Mouse (Mus musculus): ENCODE results near the gene Kcp.

- TF ChIP-seq CTCF (IDR thresholded peaks at IDR 0.05; ENCODE audit: extremely low read depth, insufficient read depth, insufficient read length, insufficient replicate concordance) (no peak), POLR2A (IDR thresholded peaks at IDR 0.05; ENCODE audit: low read depth, low read length) (no peak)
Measured at GRCm38 (mm10) chr6:29485951-29486350, 21.8 kb downstream of the Kcp start.
